Mouse (Mus musculus) cerebellum, adult 18-20 months (tissue): ENCODE data around the gene Etv3.
A peak's percentile ranks its signal among the peaks of the same experiment; 100 is the strongest.

Source experiments
- DNase-seq, 2 experiments: peaks; one replicate each; pipeline ENCODE4 v3.0.0; 2021

Etv3 gene

DNA sequence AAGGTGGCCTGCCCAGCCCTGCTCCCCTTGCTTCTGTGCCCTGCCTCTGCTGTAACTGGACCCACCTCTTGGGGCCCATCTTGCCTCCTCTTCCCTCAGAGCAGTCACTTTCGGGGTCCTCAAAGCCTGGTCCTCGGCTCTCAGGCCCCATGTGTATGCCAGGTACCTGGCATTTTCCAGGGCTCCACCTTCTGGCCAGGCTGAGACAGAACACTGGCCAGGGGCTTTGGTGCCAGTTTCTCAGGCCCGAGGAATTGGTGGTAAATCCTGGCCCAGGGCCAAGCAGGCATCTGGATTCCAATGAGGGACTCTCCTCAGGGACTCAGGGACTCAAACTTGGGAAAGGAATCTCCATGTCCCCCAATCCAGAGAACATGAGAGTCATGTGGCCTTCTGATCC, 34.9 kb downstream of the Etv3 start:
- no peak for DNase-seq

DNA sequence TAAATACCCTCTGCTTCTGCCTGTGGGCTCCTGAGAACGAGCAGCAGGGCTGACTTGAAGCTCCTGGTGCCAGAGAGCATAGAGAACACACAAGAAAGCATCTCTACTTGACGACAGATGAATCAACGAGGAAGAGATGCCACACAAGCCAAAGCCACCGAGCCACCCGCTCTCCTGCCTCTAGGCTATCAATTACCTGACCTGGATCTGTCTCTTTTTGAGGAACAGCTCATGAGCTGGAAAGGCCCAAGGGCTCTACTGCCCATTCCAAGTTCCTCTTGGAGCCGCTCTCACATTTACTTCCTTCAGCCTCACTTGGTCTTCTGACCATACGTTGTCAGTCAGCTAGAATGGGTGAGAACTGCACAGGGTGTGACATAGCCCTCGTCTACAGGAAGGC, 36.2 kb downstream of the Etv3 start:
- DNase-seq = no peak

DNA sequence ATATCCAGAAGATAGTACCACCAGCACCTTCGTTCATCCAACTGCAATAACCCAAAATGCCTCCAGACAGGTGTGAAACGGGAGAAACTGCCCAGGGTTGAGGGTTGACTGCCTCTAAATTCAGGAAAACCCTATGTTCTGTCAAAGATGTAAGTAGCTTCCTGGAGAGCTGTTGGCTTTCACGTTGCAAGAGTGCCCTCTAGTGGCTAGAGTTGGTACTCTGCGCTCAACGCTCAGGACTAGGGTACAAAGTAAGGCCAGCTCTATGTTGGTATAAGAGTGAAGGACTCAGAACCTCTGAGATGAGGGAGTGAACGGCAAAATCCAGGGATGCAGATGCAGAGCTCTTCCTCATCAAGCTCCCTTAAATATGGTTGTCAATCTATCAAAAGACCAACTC, 37.2 kb downstream of the Etv3 start:
- peak; percentile 83 to 90 for DNase-seq

DNA sequence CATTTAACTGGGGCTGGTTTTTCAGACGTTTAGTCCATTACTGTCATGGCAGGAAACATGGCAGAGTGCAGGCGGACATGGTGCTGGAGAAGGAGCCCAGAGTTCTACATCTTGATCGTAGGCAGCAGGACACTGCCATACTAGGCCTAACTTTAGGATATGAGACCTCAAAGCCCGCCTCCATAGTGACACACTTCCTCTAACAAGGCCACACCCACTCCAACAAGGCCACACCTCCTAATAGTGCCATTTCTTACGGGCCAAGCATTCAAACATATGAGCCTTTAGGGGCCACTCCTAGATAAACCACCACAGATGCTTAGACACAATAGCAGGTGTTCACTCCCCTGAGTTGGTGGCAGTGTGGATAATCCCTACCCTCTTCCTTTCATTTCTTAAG, 38.3 kb downstream of the Etv3 start:
- DNase-seq = no peak

DNA sequence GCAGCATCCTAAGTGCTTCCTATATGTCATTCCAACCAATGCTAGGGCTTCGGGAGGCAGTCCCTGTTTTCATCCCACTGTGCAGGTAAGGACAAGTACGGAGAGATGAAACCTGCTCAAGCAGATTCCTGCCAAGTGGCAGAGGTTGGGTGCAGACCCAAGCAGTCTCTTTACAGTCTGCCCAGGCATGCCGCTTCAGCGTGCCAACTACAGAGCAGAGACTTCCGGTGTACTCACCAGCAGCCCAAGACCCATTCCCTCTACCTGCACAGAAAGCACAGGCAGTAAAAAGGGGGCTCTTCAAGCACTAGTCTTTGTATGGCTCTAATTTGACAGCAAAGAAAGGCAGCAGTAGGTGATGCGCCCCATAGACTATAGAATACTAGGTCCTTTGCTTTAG, 40.4 kb downstream of the Etv3 start:
- DNase-seq = peak in 1 of 2 experiments; percentile 34

DNA sequence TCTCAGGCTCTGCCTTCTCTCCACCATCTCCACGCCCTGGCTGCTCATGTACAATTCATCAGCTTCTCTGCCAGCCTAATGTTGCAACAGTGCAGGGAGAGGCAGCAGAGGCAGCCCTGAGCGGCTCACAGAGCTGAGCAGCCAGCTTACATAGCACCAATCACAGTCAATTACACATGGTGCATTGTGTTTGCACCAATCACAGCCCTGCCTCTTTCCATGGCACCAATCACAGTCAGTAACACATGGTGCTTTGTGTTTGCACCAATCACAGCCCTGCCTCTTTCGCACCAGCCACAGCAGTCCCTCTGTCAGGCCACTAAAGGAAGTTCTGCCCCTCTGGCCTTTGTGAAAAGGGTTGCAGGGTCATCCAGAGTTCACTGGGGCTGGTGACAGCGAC, 40.9 kb downstream of the Etv3 start:
- peak; percentile 87 to 89 for DNase-seq

DNA sequence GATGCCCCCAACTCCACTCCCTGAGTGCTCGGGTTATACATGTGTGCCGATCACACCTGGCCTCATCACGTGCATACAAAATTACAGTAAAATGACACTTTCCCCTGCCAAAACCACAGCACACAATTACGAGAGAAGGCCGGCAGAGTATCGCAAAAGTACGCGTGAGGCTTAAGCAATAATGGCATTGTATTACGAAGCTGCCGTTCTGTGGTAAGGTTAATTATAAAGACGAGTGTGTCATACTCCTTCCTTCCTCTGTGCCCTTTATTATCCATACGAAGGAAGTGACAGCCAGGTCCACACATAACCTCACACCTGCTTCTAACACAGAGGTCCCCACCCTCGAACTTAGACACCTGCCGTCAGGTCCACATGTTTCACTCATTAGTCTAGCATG, 42.3 kb downstream of the Etv3 start:
- no peak for DNase-seq

DNA sequence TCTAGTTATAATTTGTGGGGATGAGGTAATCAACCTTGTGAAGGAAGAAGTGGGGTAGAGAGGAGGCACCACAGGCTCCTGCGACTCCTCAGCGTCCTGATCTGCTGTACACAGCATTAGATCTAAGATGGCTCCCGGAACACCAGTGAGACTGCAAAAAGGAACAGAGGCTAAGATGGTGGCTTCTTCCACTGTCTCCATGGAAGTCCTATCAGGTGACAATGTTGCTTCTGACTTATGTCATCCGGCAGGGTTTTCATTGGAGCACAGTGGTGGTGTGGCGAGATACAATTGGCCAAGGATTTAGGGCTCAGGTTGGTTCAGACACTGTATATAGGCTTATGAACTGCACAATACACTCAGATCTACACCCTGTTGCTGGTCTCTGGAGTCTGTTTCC, 43.5 kb downstream of the Etv3 start:
- no peak for DNase-seq

DNA sequence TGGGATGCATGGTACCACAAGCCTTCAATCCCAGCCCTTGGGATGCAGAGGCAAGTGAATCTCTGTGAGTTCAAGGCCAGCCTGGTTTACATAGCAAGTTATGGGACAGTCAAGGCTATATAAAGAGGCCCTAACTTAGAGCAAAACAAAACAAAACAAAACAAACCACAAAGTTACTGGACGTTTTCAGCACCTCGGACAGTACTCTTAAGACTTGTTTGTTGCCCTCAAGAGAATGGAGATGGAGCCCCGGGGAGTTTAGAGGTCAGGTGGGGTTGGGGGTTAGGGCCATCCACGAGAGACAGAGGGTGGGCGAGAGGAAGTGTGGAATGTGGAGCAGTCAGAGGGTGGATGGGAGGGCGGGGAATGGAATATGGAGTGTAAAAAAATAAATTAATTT, 50.6 kb downstream of the Etv3 start:
- no peak for DNase-seq

DNA sequence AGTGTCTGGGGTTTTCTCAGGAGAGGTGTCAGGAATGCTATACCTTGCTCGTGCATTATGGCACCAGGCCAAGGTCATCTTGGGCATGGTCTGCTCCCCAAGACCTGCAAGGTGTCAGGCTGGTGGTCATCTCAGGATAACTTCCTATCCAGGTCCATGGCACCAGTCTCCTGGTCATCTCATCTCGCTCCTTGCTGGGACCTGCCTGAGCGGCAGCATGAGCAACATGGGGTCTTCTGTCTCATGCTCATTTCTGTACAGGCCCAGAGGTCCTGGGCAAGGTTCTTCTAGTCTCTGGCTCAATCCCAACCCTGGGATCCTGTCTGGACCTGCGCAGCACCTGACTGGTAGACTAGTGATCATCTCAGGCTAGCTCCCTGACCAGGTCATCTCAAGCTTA, 57.1 kb downstream of the Etv3 start:
- no peak for DNase-seq
